Mouse (Mus musculus) heart, postnatal 10 days (tissue): Measurements from ENCODE around the gene Tenm3. TPM values are rescaled to one million over a fixed set of nuclear protein-coding genes. Genes with fewer than 3 reads are reported as not detected.

Source experiments
- DNase-seq, 2 experiments: peaks; one replicate each; pipeline ENCODE4 v3.0.0; 2021
- intact Hi-C: fragments of 180-260 bp; cut with DNase I; formaldehyde crosslinking; loops from one replicate; pipeline ENCODE4 v1.15.1; 2025
- total RNA-seq, 2 experiments: library from RNA; stranded (reverse); gene quantifications; 2 replicates each; pipeline ENCODE4 v1.2.3; 2021

Gene Tenm3
- total RNA-seq, 2 experiments from 2014 or later, result 8.3 to 8.7 TPM

GRCm38 (mm10) chr8:48544840-48545239 lies 298.9 kb downstream of the Tenm3 start:
- DNase-seq, result no peak
- intact Hi-C loops, result no loop called here

- intact Hi-C loops, result no loop called here
- DNase-seq, result no peak
These were observed 301.6 kb downstream of the Tenm3 start for GRCm38 (mm10) chr8:48542141-48542540.

GRCm38 (mm10) chr8:48540894-48541293 lies 302.9 kb downstream of the Tenm3 start:
- intact Hi-C loops, result no loop called here
- DNase-seq, result peak in 1 of 2 experiments; percentile 12

DNA sequence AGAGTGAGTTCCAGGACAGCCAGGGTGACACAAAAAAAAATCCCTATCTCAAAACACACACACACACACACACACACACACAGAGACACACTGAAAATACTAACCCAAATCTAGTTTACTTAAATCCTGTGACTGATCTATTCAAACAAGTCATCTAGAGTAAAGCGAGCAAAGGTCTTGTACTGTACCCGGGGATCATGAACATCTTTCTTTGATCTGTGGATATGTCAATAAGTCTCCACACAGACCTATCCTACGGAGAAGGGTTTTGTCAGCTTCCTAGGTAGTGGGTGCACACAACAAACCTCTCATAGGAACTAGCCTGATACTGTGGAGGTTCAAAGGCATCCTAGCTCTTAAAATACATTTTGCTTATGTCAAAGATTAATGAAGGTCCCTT lies 307.9 kb downstream of the Tenm3 start:
- no peak for DNase-seq
- intact Hi-C loops, result no loop called here

DNA sequence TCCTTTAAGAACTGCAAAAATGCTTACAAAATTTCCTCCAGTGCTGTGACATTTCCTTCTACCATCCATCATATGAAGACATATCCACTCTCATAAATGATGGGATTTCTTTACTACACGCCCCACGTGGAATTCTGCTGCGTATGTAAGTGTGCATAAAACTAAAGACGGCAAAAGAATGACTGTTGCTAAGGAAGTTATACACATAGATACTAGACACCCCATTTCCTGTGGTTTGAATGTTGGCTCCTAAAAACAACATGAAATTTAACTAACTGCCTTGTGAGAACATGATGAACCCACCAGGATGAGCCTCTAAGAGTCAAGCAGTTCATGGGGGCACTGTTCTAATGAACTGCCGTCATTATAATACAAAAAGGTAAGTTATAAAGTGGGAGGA lies 312.0 kb downstream of the Tenm3 start:
- intact Hi-C loops, result no loop called here
- no peak for DNase-seq

GRCm38 (mm10) chr8:48530916-48531570 lies 312.7 kb downstream of the Tenm3 start:
- intact Hi-C loops, result no loop called here
- DNase-seq, result no peak

- intact Hi-C loops, result loop anchor here (1.0 to 10.0 kb wide), 3 partner anchors 305 to 663 kb away; no protein-coding TSS in a partner anchor
These were observed 316.3 kb downstream of the Tenm3 start for GRCm38 (mm10) chr8:48527418-48527817.

GRCm38 (mm10) chr8:48522536-48523123 lies 321.1 kb downstream of the Tenm3 start:
- intact Hi-C loops, result loop anchor here (10.0 kb wide), 1 partner anchor 658 kb away; no protein-coding TSS in a partner anchor

More at GRCm38 (mm10) chr8:48527418-48527817, 316.3 kb downstream of the Tenm3 start:
- peak; percentile 21 to 45 for DNase-seq

GRCm38 (mm10) chr8:48522004-48522403 lies 321.7 kb downstream of the Tenm3 start:
- no peak for DNase-seq
- intact Hi-C loops, result loop anchor here (10.0 kb wide), 1 partner anchor 657 kb away; no protein-coding TSS in a partner anchor

More at GRCm38 (mm10) chr8:48522536-48523123, 321.1 kb downstream of the Tenm3 start:
- DNase-seq, result no peak

DNA sequence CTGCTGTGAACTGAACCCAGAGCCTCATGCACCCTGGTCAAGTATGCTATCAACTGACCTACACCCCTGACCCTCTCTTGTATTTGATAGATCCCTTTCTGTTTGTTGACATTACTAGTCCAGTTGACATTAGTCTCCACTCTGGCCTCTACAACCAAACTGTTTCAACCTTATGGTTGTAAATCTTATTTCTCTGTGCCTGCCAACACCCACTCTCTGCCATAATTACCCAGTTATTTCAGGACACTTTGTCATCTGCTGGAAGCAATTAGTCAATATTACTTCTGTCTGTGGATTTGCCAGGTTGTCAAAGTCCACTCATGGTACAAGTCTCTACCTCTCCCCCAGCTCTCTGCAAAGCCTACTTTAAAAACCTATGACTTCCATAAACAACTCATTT lies 326.3 kb downstream of the Tenm3 start:
- intact Hi-C loops, result no loop called here
- no peak for DNase-seq

- intact Hi-C loops, result no loop called here
- DNase-seq, result no peak
These were observed 329.5 kb downstream of the Tenm3 start for GRCm38 (mm10) chr8:48514230-48514629.

DNA sequence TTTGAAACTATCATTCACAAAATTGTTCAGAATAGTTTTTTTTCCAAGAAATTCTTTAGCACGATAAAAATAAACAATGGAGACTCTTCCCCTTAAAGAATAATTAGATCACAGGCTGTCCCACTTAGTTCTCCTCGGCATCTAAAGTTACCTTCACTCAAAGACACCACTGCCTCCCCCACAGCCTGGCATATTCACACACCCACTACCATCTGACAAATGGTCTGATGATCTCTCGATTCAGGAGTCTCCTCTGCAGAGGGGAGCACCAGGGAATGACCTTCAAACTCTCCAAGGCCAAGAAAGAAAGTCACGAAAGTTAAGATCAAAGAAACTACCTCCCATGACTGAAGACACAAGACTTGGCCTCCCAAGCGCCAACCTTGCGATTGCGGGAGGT lies 329.9 kb downstream of the Tenm3 start:
- intact Hi-C loops, result no loop called here

GRCm38 (mm10) chr8:48511546-48511945 lies 332.2 kb downstream of the Tenm3 start:
- no peak for DNase-seq
- intact Hi-C loops, result no loop called here

More for the DNA sequence above, 329.9 kb downstream of the Tenm3 start:
- DNase-seq, result no peak

DNA sequence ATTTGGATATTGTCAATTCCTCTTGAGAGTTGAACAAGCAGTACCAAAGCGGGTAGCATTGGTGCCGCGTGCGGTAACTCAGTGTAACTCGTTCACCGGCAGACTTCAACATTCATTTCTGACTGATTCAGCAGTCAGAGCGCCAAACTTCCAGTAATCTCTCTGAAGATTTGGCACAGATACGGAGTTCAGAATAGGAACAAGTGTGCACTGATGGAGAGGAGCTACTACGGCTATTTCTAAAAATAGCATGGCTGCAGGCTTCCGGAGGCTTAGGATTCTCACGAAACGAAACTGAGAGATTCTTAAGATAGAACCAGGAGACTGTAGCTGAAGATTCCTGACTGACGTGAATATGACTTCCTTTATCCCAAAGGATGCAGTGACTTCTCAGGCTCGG lies 332.6 kb downstream of the Tenm3 start:
- DNase-seq, result peak; percentile 3 to 4

DNA sequence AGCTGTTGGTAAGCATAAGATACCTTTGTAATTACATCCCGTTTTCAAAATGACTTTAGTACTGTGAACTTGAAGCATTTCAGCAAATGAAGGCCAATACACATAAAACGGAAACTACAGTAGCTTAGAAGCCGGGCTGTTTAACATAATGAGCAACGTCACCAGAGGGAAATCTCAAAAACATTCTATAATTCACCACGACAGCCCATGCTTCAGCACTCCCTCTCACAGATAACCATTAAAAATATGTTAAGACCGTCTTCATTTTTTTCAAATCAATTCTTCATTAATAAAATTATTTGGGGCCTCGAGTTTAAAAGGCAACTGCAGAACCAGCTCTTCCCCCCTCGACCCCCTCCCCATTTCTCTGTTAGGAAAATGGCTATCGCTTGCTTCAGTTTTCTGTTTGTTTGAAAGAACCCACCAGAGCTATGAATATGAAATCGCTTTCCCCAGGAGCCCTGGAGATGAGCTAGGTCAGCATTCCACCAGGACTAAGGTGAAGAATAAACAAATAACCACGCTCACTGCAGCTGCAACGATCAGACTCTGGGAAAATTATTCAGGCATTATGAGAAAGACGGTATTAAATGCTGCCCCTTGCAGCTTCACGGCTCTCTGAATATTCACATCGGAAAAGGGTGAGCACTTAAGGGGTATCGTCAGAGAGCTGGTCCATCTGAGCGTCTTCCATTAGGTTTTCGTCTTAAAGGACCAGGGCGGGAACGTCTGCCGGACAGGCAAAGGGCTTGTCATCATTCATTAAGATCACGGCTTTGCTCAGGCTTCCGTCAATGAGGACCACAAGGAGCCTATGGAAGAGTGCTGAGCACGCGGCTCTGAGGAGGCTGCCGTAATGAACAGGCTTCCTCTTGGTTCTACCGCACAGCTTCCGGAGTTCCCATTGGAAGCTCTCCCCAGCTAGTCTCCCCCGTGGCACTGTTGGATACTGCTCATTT lies 334.8 kb downstream of the Tenm3 start:
- intact Hi-C loops, result no loop called here

More for the DNA sequence above, 332.6 kb downstream of the Tenm3 start:
- intact Hi-C loops, result no loop called here

GRCm38 (mm10) chr8:48507719-48508501 lies 335.8 kb downstream of the Tenm3 start:
- DNase-seq, result no peak
- intact Hi-C loops, result no loop called here

More for the DNA sequence above, 334.8 kb downstream of the Tenm3 start:
- no peak for DNase-seq

- DNase-seq, result peak; percentile 47 to 50
- intact Hi-C loops, result no loop called here
These were observed 351.3 kb downstream of the Tenm3 start for GRCm38 (mm10) chr8:48492491-48492890.

DNA sequence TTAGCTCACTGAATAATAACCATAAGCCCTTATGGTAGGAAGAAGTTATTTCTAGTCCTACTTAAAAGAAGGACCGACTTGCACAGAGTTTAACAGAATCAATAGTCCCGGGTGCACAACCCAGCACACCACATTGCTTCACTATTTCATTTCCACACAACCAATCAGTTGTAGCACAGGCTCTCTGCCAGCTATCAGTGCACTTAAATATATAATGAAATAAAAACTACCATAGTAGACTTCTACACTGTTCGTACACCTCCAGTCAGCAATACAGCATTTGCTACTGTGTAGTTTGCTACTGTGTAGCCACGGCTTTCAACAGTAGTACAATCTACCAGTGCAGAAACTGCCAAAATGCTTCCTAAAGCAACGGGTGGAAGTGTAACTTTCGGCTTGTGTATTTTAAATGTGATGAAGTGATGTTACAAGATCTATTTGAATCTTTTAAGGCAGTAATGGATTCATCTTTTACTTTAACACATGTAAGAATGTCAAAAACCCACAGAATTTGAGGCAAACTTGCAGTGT lies 353.1 kb downstream of the Tenm3 start:
- intact Hi-C loops, result no loop called here
- no peak for DNase-seq

- DNase-seq, result no peak
- intact Hi-C loops, result no loop called here
These were observed 353.7 kb downstream of the Tenm3 start for GRCm38 (mm10) chr8:48489936-48490634.
